ENCODE assay signal across 19 mouse cellular contexts in the genomic region with DNA sequence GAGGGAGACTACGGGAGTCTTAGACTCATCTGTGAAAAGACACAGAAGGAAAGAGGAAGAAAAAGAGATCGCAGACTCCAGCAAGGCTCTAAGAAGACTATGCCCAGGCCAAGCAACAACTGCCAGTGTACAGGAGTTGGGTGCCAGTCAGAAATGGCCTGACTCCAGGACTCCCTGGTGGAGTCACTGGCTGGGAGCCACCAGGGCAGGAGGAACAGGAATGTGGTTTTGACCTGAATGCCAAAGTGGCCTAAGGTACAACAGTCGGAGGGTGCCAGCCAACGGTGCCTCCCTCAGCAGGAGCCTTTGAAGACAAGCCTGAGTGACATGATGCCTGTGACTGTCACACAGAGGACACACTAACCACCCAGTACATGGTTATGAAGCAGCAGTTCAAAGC. TPM values are rescaled to one million over a fixed set of nuclear protein-coding genes. Genes with fewer than 3 reads are reported as not detected.
A peak's percentile ranks its signal among the peaks of the same experiment; 100 is the strongest.
DNase-seq lines count a peak whose midpoint lies in the region; ATAC-seq and TF ChIP-seq lines count a peak whose summit lies in the region.
"Had no signal": no experiment of that assay in that cellular context is flagged by ENCODE, and none has a peak within 500 bp of the region (broad histone marks: within the 10 kb centered on the region; RNA-seq: fewer than 3 reads in every experiment).

No protein-coding gene starts in this region.

- intact Hi-C loops in heart, adult 2 months (cut with DNase I): no loop called here

- no peak for TF ChIP-seq POLR2A in heart, adult 2 months (IDR thresholded peaks at IDR 0.05; ENCODE audit: insufficient read depth, low read depth, low read length)

- peaks cover 1% of the 10 kb centered on the region; the same call in 1 of the 2 replicates for H3K4me1 ChIP-seq in heart, adult 2 months (ENCODE audit: control insufficient read depth, insufficient read depth, low read length)
- H3K4me1 ChIP-seq in heart, embryonic 11.5 days (ENCODE audit: control insufficient read depth, insufficient read depth, low read length): peaks cover 5% of the 10 kb centered on the region; the same call in 1 of the 2 replicates
- H3K4me1 ChIP-seq: limb, embryonic 10.5 days; liver, embryonic 15.5 days had no signal

- no peak for ATAC-seq in heart, embryonic 11.5 days (replicated peaks; ENCODE audit: insufficient number of reproducible peaks, low FRiP score, low TSS enrichment)
- no peak for ATAC-seq in granulocyte monocyte progenitor cell, adult 5-6 weeks (replicated peaks; ENCODE audit: poor library complexity, severe bottlenecking)
- ATAC-seq: forebrain, embryonic 16.5 days; Patski had no signal

- no peaks in the 10 kb centered on the region for H3K9me3 ChIP-seq in heart, embryonic 11.5 days (replicated peaks; ENCODE audit: control insufficient read depth, low read length)
- H3K9me3 ChIP-seq: limb, embryonic 10.5 days; liver, embryonic 15.5 days; neural tube, embryonic 13.5 days had no signal

- H3K4me3 ChIP-seq in heart, adult 2 months: no peak overlapping the region
- H3K4me3 ChIP-seq in heart, embryonic 11.5 days (ENCODE audit: low read depth, low read length): no peak overlapping the region
- H3K4me3 ChIP-seq: limb, embryonic 10.5 days; liver, embryonic 15.5 days; megakaryocyte, embryonic 14.5 days; neural tube, embryonic 13.5 days had no signal

- peak; percentile 73 for DNase-seq in adrenal gland, postnatal 10 days
- DNase-seq in adrenal gland, postnatal 4 days (ENCODE audit: low spot score in 2 of 2): no peak
- peak; percentile 57 to 64 for DNase-seq in heart, adult 2 months
- DNase-seq in ovary, postnatal 36 days (ENCODE audit: low spot score): peak; percentile 33
- DNase-seq in ovary, postnatal 14 days (ENCODE audit: low spot score): no peak
- DNase-seq in lung, postnatal 25 days (ENCODE audit: low spot score): peak; percentile 49
- DNase-seq: gastrocnemius, postnatal 14 days; layer of hippocampus, adult 9-11 months; retina, postnatal 1 day; thymus, postnatal 4 days had no signal

- no peak overlapping the region for H3K27ac ChIP-seq in heart, adult 2 months
- H3K27ac ChIP-seq in heart, embryonic 11.5 days (ENCODE audit: low read depth, low read length): no peak overlapping the region
- H3K27ac ChIP-seq: limb, embryonic 10.5 days; liver, embryonic 15.5 days; neural tube, embryonic 13.5 days; stomach, postnatal 0 days had no signal

- H3K27me3 ChIP-seq in heart, adult 2 months (ENCODE audit: control insufficient read depth, insufficient read depth, low read length): no peaks in the 10 kb centered on the region
- peaks cover 8% of the 10 kb centered on the region; the same call in 1 of the 2 replicates for H3K27me3 ChIP-seq in heart, embryonic 11.5 days (ENCODE audit: control insufficient read depth, insufficient read depth, low read length)
- H3K27me3 ChIP-seq: Patski had no signal

- no peak overlapping the region for H3K4me2 ChIP-seq in heart, embryonic 11.5 days
- H3K4me2 ChIP-seq: liver, embryonic 15.5 days; neural tube, embryonic 13.5 days had no signal

- TF ChIP-seq CTCF in heart, adult 2 months (IDR thresholded peaks at IDR 0.05): no peak

- H3K79me2 ChIP-seq in heart, adult 2 months (replicated peaks; ENCODE audit: control insufficient read depth, insufficient read depth, low read length): no peaks in the 10 kb centered on the region

- TF ChIP-seq EP300 in heart, adult 2 months (IDR thresholded peaks at IDR 0.05; ENCODE audit: insufficient read depth, low read depth, low read length): no peak

- no peak overlapping the region for H3K9ac ChIP-seq in heart, adult 2 months (ENCODE audit: low read depth, low read length)
- H3K9ac ChIP-seq in heart, embryonic 11.5 days (ENCODE audit: low read depth, low read length): no peak overlapping the region
- H3K9ac ChIP-seq: liver, embryonic 15.5 days; neural tube, embryonic 13.5 days had no signal

- no peaks in the 10 kb centered on the region for H3K36me3 ChIP-seq in heart, adult 2 months (ENCODE audit: control insufficient read depth, insufficient read depth, low read length)
- H3K36me3 ChIP-seq in heart, embryonic 11.5 days (ENCODE audit: control insufficient read depth, insufficient read depth, low read length): no peaks in the 10 kb centered on the region
- H3K36me3 ChIP-seq: limb, embryonic 10.5 days; liver, embryonic 15.5 days; neural tube, embryonic 13.5 days had no signal

- whole genome bisulfite sequencing in heart, adult 2 months: 59% methylated on average over 4 of the region's 4 CpGs
- 86% methylated on average over 4 of the region's 4 CpGs for WGBS in heart, embryonic 11.5 days (ENCODE audit: insufficient replicate concordance)

RNA-seq across cellular contexts. Expression of gene Serhl, which starts 15.1 kb away (rescaled TPM):
- 10 to 100 TPM; 71.2 to 89.2 TPM for total RNA-seq in adrenal gland, postnatal 10 days (2021)
- total RNA-seq in adrenal gland, postnatal 4 days (2021): 10 to 100 TPM; 71.4 to 76.7 TPM
- total RNA-seq in heart, adult 2 months (2021): 10 to 100 TPM; 36.8 to 41.0 TPM
- polyA plus RNA-seq in heart, adult 2 months (2012; rRNA removed): 82.7 and 90.2 TPM in 2 replicates
- 56.4 and 68.5 TPM in 2 replicates for polyA plus RNA-seq in heart, embryonic 11.5 days (2014; fragmentation: Nextera tagmentation; extraction: Ambion mirVana)
- total RNA-seq in granulocyte monocyte progenitor cell, adult 5-6 weeks (2014; fragmentation: Nextera tagmentation): 48.6 and 66.5 TPM in 2 replicates
- 28.0 and 39.1 TPM in 2 replicates for total RNA-seq in granulocyte monocyte progenitor cell, adult 5-6 weeks (2017)

RNA-seq across cellular contexts. Expression of gene Nfam1, which starts 41.1 kb away (rescaled TPM):
- total RNA-seq in adrenal gland, postnatal 10 days (2021): 1 to 10 TPM; 3.2 to 4.5 TPM
- total RNA-seq in adrenal gland, postnatal 4 days (2021): 1 to 10 TPM; 3.2 to 4.7 TPM
- 1 to 10 TPM; 2.4 to 2.6 TPM for total RNA-seq in heart, adult 2 months (2021)
- 3.1 and 3.9 TPM in 2 replicates for polyA plus RNA-seq in heart, adult 2 months (2012; rRNA removed)
- 1.6 and 1.7 TPM in 2 replicates for polyA plus RNA-seq in heart, embryonic 11.5 days (2014; fragmentation: Nextera tagmentation; extraction: Ambion mirVana)
- 60.7 and 62.4 TPM in 2 replicates for total RNA-seq in granulocyte monocyte progenitor cell, adult 5-6 weeks (2014; fragmentation: Nextera tagmentation)
- 45.3 and 52.8 TPM in 2 replicates for total RNA-seq in granulocyte monocyte progenitor cell, adult 5-6 weeks (2017)
- polyA plus RNA-seq: Patski had no signal

RNA-seq across cellular contexts. Expression of gene Rrp7a, which starts 48.4 kb away (rescaled TPM):
- total RNA-seq in adrenal gland, postnatal 10 days (2021): 10 to 100 TPM; 75.1 to 75.6 TPM
- 100 to 1,000 TPM; 105 to 108 TPM for total RNA-seq in adrenal gland, postnatal 4 days (2021)
- 10 to 100 TPM; 39.9 to 40.9 TPM for total RNA-seq in heart, adult 2 months (2021)
- polyA plus RNA-seq in heart, adult 2 months (2012; rRNA removed): 60.0 and 62.0 TPM in 2 replicates
- 34.9 and 42.7 TPM in 2 replicates for polyA plus RNA-seq in heart, embryonic 11.5 days (2014; fragmentation: Nextera tagmentation; extraction: Ambion mirVana)
- 26.9 and 35.9 TPM in 2 replicates for total RNA-seq in granulocyte monocyte progenitor cell, adult 5-6 weeks (2014; fragmentation: Nextera tagmentation)
- 50.0 and 88.6 TPM in 2 replicates for total RNA-seq in granulocyte monocyte progenitor cell, adult 5-6 weeks (2017)

Comparison
In these comparisons a context has a peak if more than half of its experiments do, and no peak if none do; other contexts are left out.
1. DNase-seq: peak in adrenal gland, postnatal 10 days (single experiment), heart, adult 2 months (2 of 2), ovary, postnatal 36 days (single experiment) and lung, postnatal 25 days (single experiment); none in adrenal gland, postnatal 4 days (0 of 2) and ovary, postnatal 14 days (single experiment).
2. RNA of gene Nfam1, which starts 41.1 kb away (total RNA-seq): 45.3 to 62.4 TPM in granulocyte monocyte progenitor cell, adult 5-6 weeks; 3.2 to 4.7 TPM in adrenal gland, postnatal 4 days, 3.2 to 4.5 TPM in adrenal gland, postnatal 10 days and 2.4 to 2.6 TPM in heart, adult 2 months; every median in the first group is over 4 times any median in the second.